Mouse (Mus musculus) left cerebral cortex, adult 9 months (tissue): Measurements from ENCODE around the gene Nfkbia.

ENCODE experiments used
- DNase-seq, 2 experiments: peaks; one replicate each; pipeline ENCODE4 v3.0.0; 2022; ENCODE audit warnings: low spot score in 2 of 2

Nfkbia gene

GRCm38 (mm10) chr12:55466088-55466701, 26.3 kb downstream of the Nfkbia start:
- DNase-seq = no peak

GRCm38 (mm10) chr12:55465401-55465983, 27.0 kb downstream of the Nfkbia start:
- no peak for DNase-seq

- no peak for DNase-seq
Measured at GRCm38 (mm10) chr12:55464846-55465361, 27.5 kb downstream of the Nfkbia start.

GRCm38 (mm10) chr12:55463992-55464845, 28.2 kb downstream of the Nfkbia start:
- no peak for DNase-seq

GRCm38 (mm10) chr12:55463087-55463486, 29.4 kb downstream of the Nfkbia start:
- no peak for DNase-seq

GRCm38 (mm10) chr12:55462456-55462855, 30.0 kb downstream of the Nfkbia start:
- DNase-seq = no peak

- DNase-seq = no peak
Measured at GRCm38 (mm10) chr12:55461767-55462166, 30.7 kb downstream of the Nfkbia start.

GRCm38 (mm10) chr12:55460900-55461299, 31.5 kb downstream of the Nfkbia start:
- no peak for DNase-seq

- no peak for DNase-seq
Measured at GRCm38 (mm10) chr12:55459739-55460138, 32.7 kb downstream of the Nfkbia start.

GRCm38 (mm10) chr12:55456893-55457292, 35.6 kb downstream of the Nfkbia start:
- no peak for DNase-seq

GRCm38 (mm10) chr12:55456136-55456535, 36.3 kb downstream of the Nfkbia start:
- no peak for DNase-seq

GRCm38 (mm10) chr12:55455206-55455605, 37.2 kb downstream of the Nfkbia start:
- DNase-seq = no peak

- no peak for DNase-seq
Measured at GRCm38 (mm10) chr12:55453924-55454323, 38.5 kb downstream of the Nfkbia start.

GRCm38 (mm10) chr12:55452839-55453238, 39.6 kb downstream of the Nfkbia start:
- no peak for DNase-seq

GRCm38 (mm10) chr12:55450421-55450820, 42.0 kb downstream of the Nfkbia start:
- no peak for DNase-seq

- no peak for DNase-seq
Measured at GRCm38 (mm10) chr12:55449048-55449447, 43.4 kb downstream of the Nfkbia start.

- DNase-seq = no peak
Measured at GRCm38 (mm10) chr12:55448457-55448856, 44.0 kb downstream of the Nfkbia start.

- no peak for DNase-seq
Measured at GRCm38 (mm10) chr12:55447396-55447760, 45.1 kb downstream of the Nfkbia start.

- peak; percentile 80 to 90 for DNase-seq
Measured at GRCm38 (mm10) chr12:55446746-55447395, 45.6 kb downstream of the Nfkbia start.

GRCm38 (mm10) chr12:55446366-55446745, 46.1 kb downstream of the Nfkbia start:
- no peak for DNase-seq

GRCm38 (mm10) chr12:55445583-55445982, 46.9 kb downstream of the Nfkbia start:
- no peak for DNase-seq

GRCm38 (mm10) chr12:55444031-55444451, 48.4 kb downstream of the Nfkbia start:
- DNase-seq = no peak
